Mouse (Mus musculus) limb, embryonic 10.5 days (tissue): ENCODE data around the gene Olfr328. TPM values are rescaled to one million over a fixed set of nuclear protein-coding genes. Genes with fewer than 3 reads are reported as not detected.
"Not testable (repeated sequence)": the region's sequence is repeated elsewhere in the genome, so short reads cannot be mapped to it uniquely, and the experiment has no call there.

Experiments used
- DNase-seq: peaks from one replicate; pipeline ENCODE4 v3.0.0-alpha.2; 2017; ENCODE audit warnings: low spot score
- H3K27ac ChIP-seq: fragments of 300-500 bp; sonication (generic); 2 replicates; pipeline ENCODE4 v1.5.1; 2016; ENCODE audit warnings: mild to moderate bottlenecking
- H3K27me3 ChIP-seq: fragments of 300-500 bp; sonication (generic); 2 replicates; pipeline ENCODE4 v1.6.1; 2016; ENCODE audit warnings: low read depth, mild to moderate bottlenecking; ENCODE audit not compliant: poor library complexity, severe bottlenecking
- H3K36me3 ChIP-seq: fragments of 300-500 bp; sonication (generic); 2 replicates; pipeline ENCODE4 v1.6.1; 2016; ENCODE audit warnings: mild to moderate bottlenecking, moderate library complexity
- H3K4me1 ChIP-seq: fragments of 300-500 bp; sonication (generic); 2 replicates; pipeline ENCODE4 v1.6.1; 2016
- H3K4me3 ChIP-seq: fragments of 300-500 bp; sonication (generic); 2 replicates; pipeline ENCODE4 v1.5.1; 2016; ENCODE audit warnings: mild to moderate bottlenecking, moderate library complexity
- H3K9me3 ChIP-seq: fragments of 300-500 bp; sonication (generic); replicated peaks from 2 replicates; pipeline ENCODE4 v1.6.1; 2016; ENCODE audit warnings: mild to moderate bottlenecking
- WGBS: fragments of 180-500 bp; shearing (Covaris S2); methylation state at CpG from one replicate; pipeline ENCODE4 v1.1.7; 2016; 5-methylcytosine and 5-hydroxymethylcytosine counted together
- polyA plus RNA-seq: library from polyadenylated mRNA; unstranded; fragments of >200 nt; fragmentation: Nextera tagmentation; extraction: Ambion mirVana; gene quantifications from 2 replicates; pipeline ENCODE4 v1.2.1, GENCODE M21; 2016

Olfr328 gene
- polyA plus RNA-seq, 1 experiment from 2014 or later: 0.05 TPM

DNA sequence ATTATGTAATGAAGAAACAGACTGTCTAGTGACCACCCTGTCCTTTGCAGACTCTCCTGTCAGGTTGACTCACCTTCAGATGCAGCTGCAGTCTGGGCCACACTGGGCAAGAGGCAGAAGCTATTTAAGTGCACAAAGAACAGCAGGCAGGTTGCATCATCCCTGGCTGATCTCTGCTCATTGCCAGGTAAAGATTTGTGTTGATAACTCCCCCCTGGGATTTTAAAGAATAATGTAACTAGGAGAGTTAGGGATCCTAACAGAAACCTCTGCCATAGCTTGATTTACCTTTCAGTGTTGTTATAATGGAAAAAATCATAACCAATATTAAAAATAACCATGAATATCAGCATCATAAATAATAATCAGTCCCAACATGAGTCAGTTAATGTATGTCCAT is 20.7 kb downstream of the Olfr328 start, which contains the start of gene Olfr330:
Gene Olfr330, minus strand, starts transcription at position 101 of the 400 bp plus-strand sequence.
- not testable (repeated sequence) for H3K4me3 ChIP-seq, DNase-seq, H3K27me3 ChIP-seq, H3K4me1 ChIP-seq, H3K36me3 ChIP-seq, H3K9me3 ChIP-seq, H3K27ac ChIP-seq

DNA sequence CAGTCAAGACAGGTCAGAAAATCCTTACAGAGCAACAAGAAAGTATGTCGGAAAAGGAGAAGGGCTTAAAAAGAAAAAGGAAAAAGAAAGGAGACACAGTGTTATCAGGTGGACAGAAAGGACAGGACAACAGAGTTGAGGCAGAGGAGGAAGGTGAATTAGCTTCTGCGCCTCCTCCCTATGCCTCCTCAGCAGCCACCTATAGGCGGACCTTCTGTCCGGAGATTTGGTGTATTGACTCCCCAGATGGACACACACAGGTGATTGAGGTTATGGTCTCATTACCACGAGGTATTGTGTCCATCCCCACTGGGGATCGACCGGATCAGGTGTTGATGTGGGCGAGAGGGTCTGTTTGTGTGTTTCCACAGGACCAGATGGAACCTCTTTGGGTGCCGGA is 35.7 kb downstream of the Olfr328 start:
- not testable (repeated sequence) for H3K27ac ChIP-seq, H3K27me3 ChIP-seq, H3K4me3 ChIP-seq, DNase-seq, H3K4me1 ChIP-seq, H3K36me3 ChIP-seq, H3K9me3 ChIP-seq
- 95% methylated on average over 7 of the region's 9 CpGs for WGBS

- H3K27ac ChIP-seq, H3K36me3 ChIP-seq, H3K4me1 ChIP-seq, H3K9me3 ChIP-seq, H3K4me3 ChIP-seq, H3K27me3 ChIP-seq, DNase-seq: not testable (repeated sequence)
- WGBS: 93% methylated on average over 18 of the region's 18 CpGs
These were observed 36.5 kb downstream of the Olfr328 start for GRCm38 (mm10) chr11:58518916-58519315.

DNA sequence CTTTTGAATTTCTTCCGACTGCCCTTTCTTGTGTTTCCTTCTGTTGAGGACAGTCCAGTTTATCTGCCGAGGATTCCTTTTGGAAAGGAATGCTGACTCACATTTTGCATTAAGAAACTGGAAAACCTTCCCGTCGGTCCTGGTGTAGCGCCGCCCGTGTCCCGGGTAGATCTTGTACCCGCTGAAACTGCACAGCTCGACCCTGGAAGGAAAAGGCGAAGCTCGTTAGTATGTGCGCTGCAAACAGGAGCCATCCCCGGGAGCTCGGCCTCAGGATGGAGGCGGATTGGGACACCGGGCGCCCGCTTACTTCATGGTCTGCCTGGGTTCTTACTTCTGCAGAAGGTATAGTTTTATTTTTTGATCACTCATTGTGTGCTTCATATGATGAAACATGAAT is 46.4 kb downstream of the Olfr328 start:
- H3K9me3 ChIP-seq, H3K27ac ChIP-seq, H3K27me3 ChIP-seq, H3K4me1 ChIP-seq, H3K4me3 ChIP-seq, DNase-seq, H3K36me3 ChIP-seq: not testable (repeated sequence)
- WGBS: 86% methylated on average over 19 of the region's 19 CpGs

GRCm38 (mm10) chr11:58502472-58502871 is 53.0 kb downstream of the Olfr328 start, which contains the start of gene Olfr331:
Gene Olfr331 (minus strand): TSS chr11:58502572.
- not testable (repeated sequence) for H3K27me3 ChIP-seq, H3K27ac ChIP-seq, H3K4me1 ChIP-seq, H3K4me3 ChIP-seq, DNase-seq, H3K36me3 ChIP-seq, H3K9me3 ChIP-seq

Other genes with a start within 250 kb of the Olfr328 start
- gene Zfp692, start 248.6 kb downstream of the Olfr328 start, polyA plus RNA-seq: 24.0 and 26.7 TPM in 2 replicates
- gene Zfp672, start 225.3 kb downstream of the Olfr328 start, polyA plus RNA-seq: 22.1 and 25.7 TPM in 2 replicates
- 35.2 and 37.7 TPM in 2 replicates for gene Sh3bp5l, start 224.9 kb downstream of the Olfr328 start, polyA plus RNA-seq
- gene Lypd8, start 176.6 kb downstream of the Olfr328 start, polyA plus RNA-seq: not detected in 2 replicates
- not detected in 2 replicates for gene 1810065E05Rik, start 134.5 kb downstream of the Olfr328 start, polyA plus RNA-seq
- not detected in 2 replicates for gene Gm12253, start 123.1 kb downstream of the Olfr328 start, polyA plus RNA-seq
- gene Lypd9, start 102.7 kb downstream of the Olfr328 start, polyA plus RNA-seq: not detected in 2 replicates
- not detected in 2 replicates for gene Olfr30, start 93.4 kb downstream of the Olfr328 start, polyA plus RNA-seq
- not detected in 2 replicates for gene Olfr332, start 63.1 kb downstream of the Olfr328 start, polyA plus RNA-seq
- not detected in 2 replicates for gene Olfr331, start 53.1 kb downstream of the Olfr328 start, polyA plus RNA-seq
- not detected in 2 replicates for gene Olfr330, start 20.8 kb downstream of the Olfr328 start, polyA plus RNA-seq
- not detected in 2 replicates for gene Olfr329-ps, start 9.2 kb downstream of the Olfr328 start, polyA plus RNA-seq
- not detected in 2 replicates for gene Olfr224, start 14.9 kb upstream of the Olfr328 start, polyA plus RNA-seq
- not detected in 2 replicates for gene Olfr325, start 22.1 kb upstream of the Olfr328 start, polyA plus RNA-seq
- gene Olfr324, start 39.5 kb upstream of the Olfr328 start, polyA plus RNA-seq: not detected in 2 replicates
- not detected in 2 replicates for gene 2210407C18Rik, start 60.4 kb upstream of the Olfr328 start, polyA plus RNA-seq
- gene Olfr323, start 74.9 kb upstream of the Olfr328 start, polyA plus RNA-seq: not detected in 2 replicates
- gene Trim58, start 84.8 kb upstream of the Olfr328 start, polyA plus RNA-seq: 0.29 and 0.30 TPM in 2 replicates
- gene Olfr322, start 103.1 kb upstream of the Olfr328 start, polyA plus RNA-seq: not detected in 2 replicates
- not detected in 2 replicates for gene Olfr320, start 125.5 kb upstream of the Olfr328 start, polyA plus RNA-seq
- gene Olfr319, start 143.5 kb upstream of the Olfr328 start, polyA plus RNA-seq: not detected in 2 replicates
- gene Olfr318, start 168.4 kb upstream of the Olfr328 start, polyA plus RNA-seq: not detected in 2 replicates
- gene Olfr317, start 183.6 kb upstream of the Olfr328 start, polyA plus RNA-seq: not detected in 2 replicates
- not detected in 2 replicates for gene Olfr316, start 197.1 kb upstream of the Olfr328 start, polyA plus RNA-seq
- gene Olfr315, start 217.6 kb upstream of the Olfr328 start, polyA plus RNA-seq: not detected in 2 replicates
- gene Olfr314, start 227.3 kb upstream of the Olfr328 start, polyA plus RNA-seq: not detected in 2 replicates
- not detected in 2 replicates for gene Fam183b, start 246.3 kb upstream of the Olfr328 start, polyA plus RNA-seq